Mouse (Mus musculus) liver, postnatal 0 days (tissue): Measurements from ENCODE around the gene Zfp111.

Experiments used
- CTCF ChIP-seq: sonication (generic); IDR thresholded peaks from 2 replicates; pipeline ENCODE4 v1.5.1; 2016; ENCODE audit warnings: antibody characterized with exemption, low read depth
- EP300 ChIP-seq: IDR thresholded peaks from 2 replicates; pipeline ENCODE4 v1.6.1; 2016; ENCODE audit warnings: antibody characterized with exemption, low read depth, mild to moderate bottlenecking

DNA sequence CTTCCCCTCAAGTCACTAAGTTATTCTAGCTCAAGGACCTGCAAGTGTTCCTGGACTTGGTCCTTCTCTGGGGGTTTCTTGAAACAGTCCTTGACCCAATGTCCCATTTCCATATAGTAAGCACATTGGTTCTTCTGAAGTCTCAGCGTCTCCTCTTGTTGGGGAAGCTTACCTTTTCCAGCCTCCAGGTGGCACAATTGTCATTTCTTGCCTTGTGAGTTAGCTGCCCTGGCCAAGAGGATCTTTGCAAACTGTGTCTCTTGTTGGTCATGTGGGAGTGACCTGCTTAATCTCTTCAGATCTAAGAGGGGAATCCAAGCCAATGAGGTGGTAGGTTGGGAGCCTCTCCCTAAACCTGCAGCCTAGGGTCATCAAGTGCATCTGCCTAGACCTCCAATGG is 58.0 kb downstream of the Zfp111 start:
- TF ChIP-seq EP300, result no peak
- TF ChIP-seq CTCF, result peak; percentile 62
